Mouse (Mus musculus) heart, adult 2 months (tissue): ENCODE measurements at regions not wholly inside any gene's neighbourhood (a gene's known extent, or its start where the extent isn't known, plus 50 kb on each side); places are given as distances from the start of the nearest gene placed in this dataset.

Experiments
- CTCF ChIP-seq: fragments of 200-600 bp; IDR thresholded peaks from 2 replicates; pipeline ENCODE4 v1.8.1; 2022; ENCODE audit warnings: antibody characterized with exemption, mild to moderate bottlenecking, moderate library complexity
- EP300 ChIP-seq: fragments of 200-500 bp; IDR thresholded peaks from 2 replicates; pipeline ENCODE4 v1.6.1; 2011; ENCODE audit warnings: low read depth, low read length, control low read depth; ENCODE audit not compliant: insufficient read depth

DNA sequence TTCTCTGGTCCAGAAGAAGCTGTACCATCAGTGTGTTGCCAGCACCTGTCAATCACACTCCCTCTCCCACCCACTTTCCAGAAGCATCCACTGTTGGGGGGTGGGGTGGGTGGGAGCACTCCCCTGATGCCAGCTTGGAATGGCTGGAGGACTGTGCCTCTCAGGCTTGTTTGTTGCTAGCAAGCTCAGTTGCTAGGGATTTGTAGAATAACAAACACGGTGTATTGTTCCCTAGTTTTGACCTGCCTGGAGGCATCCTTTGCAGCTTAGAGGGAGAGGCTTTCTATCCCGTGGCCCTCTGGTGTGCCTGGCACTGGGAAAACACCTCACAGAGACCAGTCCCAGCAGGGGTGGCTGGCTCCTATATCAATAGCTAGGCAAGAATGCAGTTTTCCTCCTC lies 50.1 kb upstream of the Tnrc6c start:
- TF ChIP-seq CTCF = no peak
- no peak for TF ChIP-seq EP300
